Mouse (Mus musculus) kidney, embryonic 14.5 days (tissue): ENCODE data around the gene Elp5. TPM values are rescaled to one million over a fixed set of nuclear protein-coding genes. Genes with fewer than 3 reads are reported as not detected.
"Not testable (repeated sequence)": the region's sequence is repeated elsewhere in the genome, so short reads cannot be mapped to it uniquely, and the experiment has no call there.

Source experiments
- ATAC-seq: fragments of 200-750 bp; cut with Nextera tagmentation; 2 replicates; pipeline ENCODE4 v1.8.0; 2017; ENCODE audit warnings: moderate number of reproducible peaks, mild to moderate bottlenecking, moderate TSS enrichment, moderate library complexity; ENCODE audit not compliant: low FRiP score, low TSS enrichment
- H3K27ac ChIP-seq: fragments of 300-500 bp; sonication (generic); 2 replicates; pipeline ENCODE4 v1.5.1; 2014; ENCODE audit warnings: low read depth, mild to moderate bottlenecking, low read length, moderate library complexity, mixed read lengths
- H3K27me3 ChIP-seq: fragments of 300-500 bp; sonication (generic); 2 replicates; pipeline ENCODE4 v1.6.1; 2014; ENCODE audit warnings: mild to moderate bottlenecking, low read length; ENCODE audit not compliant: control insufficient read depth, insufficient read depth
- H3K36me3 ChIP-seq: fragments of 300-500 bp; sonication (generic); 2 replicates; pipeline ENCODE4 v1.6.1; 2014; ENCODE audit warnings: low read length, mixed read lengths; ENCODE audit not compliant: control insufficient read depth, insufficient read depth
- H3K4me1 ChIP-seq: fragments of 300-500 bp; sonication (generic); 2 replicates; pipeline ENCODE4 v1.6.1; 2014; ENCODE audit warnings: low read length, mixed read lengths; ENCODE audit not compliant: control insufficient read depth, insufficient read depth
- H3K4me2 ChIP-seq: fragments of 300-500 bp; sonication (generic); replicated peaks from 2 replicates; pipeline ENCODE4 v1.6.1; 2014; ENCODE audit warnings: low read depth, mild to moderate bottlenecking, low read length
- H3K4me3 ChIP-seq: fragments of 300-500 bp; sonication (generic); 2 replicates; pipeline ENCODE4 v1.5.1; 2014; ENCODE audit warnings: mild to moderate bottlenecking, low read length
- H3K9ac ChIP-seq: fragments of 300-500 bp; sonication (generic); 2 replicates; pipeline ENCODE4 v1.6.1; 2014; ENCODE audit warnings: low read depth, mild to moderate bottlenecking, low read length, moderate library complexity
- H3K9me3 ChIP-seq: fragments of 300-500 bp; sonication (generic); 2 replicates; pipeline ENCODE4 v1.6.1; 2016; ENCODE audit warnings: low read length; ENCODE audit not compliant: control insufficient read depth
- WGBS: fragments of 180-500 bp; shearing (Covaris S2); extraction: QIAGEN DNeasy Blood & Tissue Kit; methylation state at CpG from one replicate; pipeline ENCODE4 v1.1.7; 2014; 5-methylcytosine and 5-hydroxymethylcytosine counted together
- polyA plus RNA-seq: library from polyadenylated mRNA; unstranded; fragments of >200 nt; fragmentation: Nextera tagmentation; extraction: Ambion mirVana; gene quantifications from 2 replicates; pipeline ENCODE4 v1.2.1, GENCODE M21; 2014

Gene Elp5
- polyA plus RNA-seq, 1 experiment from 2014 or later = 117 TPM

- no peak for ATAC-seq
- whole genome bisulfite sequencing = 42% methylated on average over 7 of the region's 7 CpGs
These were observed 35.0 kb upstream of the Elp5 start for GRCm38 (mm10) chr11:70017199-70017767.

GRCm38 (mm10) chr11:70016669-70017068 lies 34.4 kb upstream of the Elp5 start, which contains the start of gene Dlg4:
Dlg4 (plus strand) TSS chr11:70016942.
- peak within 1 kb of the TSS; percentile 14; the same call in 1 of the 2 replicates for H3K27ac ChIP-seq
- H3K4me2 ChIP-seq = peak within 1 kb of the TSS; percentile 97
- peaks cover 19% of the 10 kb centered on the region for H3K36me3 ChIP-seq
- H3K4me1 ChIP-seq = peaks cover 45% of the 10 kb centered on the region
- ATAC-seq = no peak
- 66% methylated on average over 3 of the region's 3 CpGs for WGBS
- peak within 1 kb of the TSS; percentile 72 for H3K4me3 ChIP-seq
- H3K9me3 ChIP-seq = no peaks in the 10 kb centered on the region
- peak within 1 kb of the TSS; percentile 18; the same call in 1 of the 2 replicates for H3K9ac ChIP-seq
- H3K27me3 ChIP-seq = no peaks in the 10 kb centered on the region

More at GRCm38 (mm10) chr11:70017199-70017767, 35.0 kb upstream of the Elp5 start:
- H3K4me2 ChIP-seq = peak overlapping the region; percentile 97
- H3K9ac ChIP-seq = peak overlapping the region; percentile 18; the same call in 1 of the 2 replicates
- peaks cover 45% of the 10 kb centered on the region for H3K4me1 ChIP-seq
- H3K9me3 ChIP-seq = no peaks in the 10 kb centered on the region
- peak overlapping the region; percentile 14; the same call in 1 of the 2 replicates for H3K27ac ChIP-seq
- peak overlapping the region; percentile 72 for H3K4me3 ChIP-seq
- peaks cover 13% of the 10 kb centered on the region for H3K36me3 ChIP-seq
- no peaks in the 10 kb centered on the region for H3K27me3 ChIP-seq

GRCm38 (mm10) chr11:70016177-70016576 lies 33.9 kb upstream of the Elp5 start:
- not testable (repeated sequence) for H3K9me3 ChIP-seq, H3K27ac ChIP-seq, ATAC-seq, H3K9ac ChIP-seq, H3K27me3 ChIP-seq, H3K4me3 ChIP-seq, H3K4me2 ChIP-seq
- Histone ChIP-seq H3K36me3 (peaks cover 24% of the 10 kb centered on the region), H3K4me1 (peaks cover 45% of the 10 kb centered on the region)
- 77% methylated on average over 2 of the region's 2 CpGs for WGBS

DNA sequence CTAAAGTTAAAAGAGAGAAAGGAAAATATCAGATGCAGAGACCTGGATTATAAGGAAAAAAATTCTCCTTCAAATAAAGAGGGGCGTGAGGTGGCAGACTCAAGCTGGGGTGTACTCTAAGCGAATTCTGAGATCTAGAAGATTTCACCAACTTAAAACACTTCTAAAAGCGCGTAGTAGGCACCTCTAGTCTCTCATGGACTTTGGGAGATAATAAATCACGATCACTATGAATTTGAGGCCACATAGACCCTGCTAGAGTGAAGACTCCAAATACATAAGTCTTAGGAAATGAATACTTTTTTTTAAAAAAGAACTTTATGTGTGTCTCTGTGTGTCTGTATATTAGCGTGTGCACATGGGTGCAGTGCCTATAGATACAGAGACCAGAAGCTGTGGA lies 33.4 kb upstream of the Elp5 start:
- 67% methylated on average over 6 of the region's 6 CpGs for WGBS
- ATAC-seq = no peak
- Histone ChIP-seq H3K27ac (no peak overlapping the region), H3K4me2 (peak overlapping the region; percentile 87), H3K9me3 (no peaks in the 10 kb centered on the region), H3K4me1 (peaks cover 43% of the 10 kb centered on the region), H3K27me3 (no peaks in the 10 kb centered on the region), H3K4me3 (peak overlapping the region; percentile 64; the same call in 1 of the 2 replicates), H3K36me3 (peaks cover 29% of the 10 kb centered on the region), H3K9ac (peak overlapping the region; percentile 66; the same call in 1 of the 2 replicates)

GRCm38 (mm10) chr11:70014880-70015558 lies 32.7 kb upstream of the Elp5 start, which contains the start of gene Acadvl:
Acadvl (minus strand) TSS chr11:70015411.
- Histone ChIP-seq H3K36me3 (peaks cover 36% of the 10 kb centered on the region), H3K27ac (peak within 1 kb of the TSS; percentile 19; the same call in 1 of the 2 replicates), H3K27me3 (no peaks in the 10 kb centered on the region), H3K9ac (peak within 1 kb of the TSS; percentile 66), H3K9me3 (no peaks in the 10 kb centered on the region), H3K4me2 (peak within 1 kb of the TSS; percentile 87), H3K4me3 (peak within 1 kb of the TSS; percentile 64), H3K4me1 (peaks cover 37% of the 10 kb centered on the region)
- peak; percentile 75 for ATAC-seq
- under 1% methylated on average over 35 of the region's 35 CpGs for WGBS

- ATAC-seq = no peak
- H3K4me1 ChIP-seq = peaks cover 27% of the 10 kb centered on the region
- peaks cover 45% of the 10 kb centered on the region for H3K36me3 ChIP-seq
- no peak overlapping the region for H3K4me2 ChIP-seq
- H3K27me3 ChIP-seq = no peaks in the 10 kb centered on the region
- H3K4me3 ChIP-seq = no peak overlapping the region
- 50% methylated on average over 5 of the region's 5 CpGs for WGBS
- H3K27ac ChIP-seq = no peak overlapping the region
- H3K9me3 ChIP-seq = no peaks in the 10 kb centered on the region
- no peak overlapping the region for H3K9ac ChIP-seq
These were observed 31.7 kb upstream of the Elp5 start for GRCm38 (mm10) chr11:70014051-70014450.

GRCm38 (mm10) chr11:70013408-70013807 lies 31.1 kb upstream of the Elp5 start:
- H3K27me3 ChIP-seq = no peaks in the 10 kb centered on the region
- H3K9me3 ChIP-seq = no peaks in the 10 kb centered on the region
- no peak overlapping the region for H3K4me3 ChIP-seq
- no peak overlapping the region for H3K9ac ChIP-seq
- no peak overlapping the region for H3K27ac ChIP-seq
- no peak overlapping the region for H3K4me2 ChIP-seq
- peaks cover 22% of the 10 kb centered on the region for H3K4me1 ChIP-seq
- no peak for ATAC-seq
- H3K36me3 ChIP-seq = peaks cover 52% of the 10 kb centered on the region
- 88% methylated on average over 3 of the region's 3 CpGs for whole genome bisulfite sequencing

DNA sequence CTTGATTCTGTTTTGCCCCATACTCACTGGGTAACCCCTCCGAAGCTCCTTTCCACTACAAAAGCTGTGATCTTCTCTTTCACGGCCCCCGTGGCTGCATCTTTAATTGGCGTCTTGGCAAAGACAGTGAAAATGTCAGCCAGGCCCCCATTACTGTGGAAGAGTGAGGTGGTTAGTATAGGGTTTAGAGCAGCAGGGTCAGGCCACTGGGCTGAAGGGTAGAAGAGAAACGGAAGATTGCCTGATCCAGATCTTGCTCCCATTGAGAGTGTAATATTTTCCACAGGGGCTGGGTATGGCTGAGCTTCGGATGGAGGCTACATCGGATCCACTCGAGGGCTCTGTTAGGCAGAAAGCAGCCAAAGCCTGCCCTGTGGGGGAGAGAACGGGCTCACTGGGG lies 30.6 kb upstream of the Elp5 start:
- Histone ChIP-seq H3K27ac (no peak overlapping the region), H3K36me3 (peaks cover 57% of the 10 kb centered on the region), H3K4me3 (no peak overlapping the region), H3K9me3 (no peaks in the 10 kb centered on the region), H3K4me1 (peaks cover 21% of the 10 kb centered on the region), H3K4me2 (no peak overlapping the region), H3K9ac (no peak overlapping the region), H3K27me3 (no peaks in the 10 kb centered on the region)
- no peak for ATAC-seq
- 88% methylated on average over 9 of the region's 9 CpGs for WGBS

- ATAC-seq = no peak
- no peaks in the 10 kb centered on the region for H3K9me3 ChIP-seq
- H3K36me3 ChIP-seq = peaks cover 76% of the 10 kb centered on the region
- H3K27me3 ChIP-seq = no peaks in the 10 kb centered on the region
- no peak overlapping the region for H3K4me3 ChIP-seq
- no peak overlapping the region for H3K4me2 ChIP-seq
- H3K27ac ChIP-seq = no peak overlapping the region
- no peak overlapping the region for H3K9ac ChIP-seq
- 88% methylated on average over 10 of the region's 10 CpGs for WGBS
- peaks cover 10% of the 10 kb centered on the region for H3K4me1 ChIP-seq
These were observed 28.6 kb upstream of the Elp5 start for GRCm38 (mm10) chr11:70010961-70011360.
